Mouse (Mus musculus) cortical plate, adult 2 months (tissue): Measurements from ENCODE around the gene Fam185a. TPM values are rescaled to one million over a fixed set of nuclear protein-coding genes. Genes with fewer than 3 reads are reported as not detected.

Experiments used
- H3K27ac ChIP-seq: fragments of 200-500 bp; 2 replicates; pipeline ENCODE4 v1.5.1; 2012; ENCODE audit warnings: low read length, control low read depth, inconsistent platforms; ENCODE audit not compliant: insufficient read depth
- H3K4me1 ChIP-seq: fragments of 200-500 bp; 2 replicates; pipeline ENCODE4 v1.6.1; 2011; ENCODE audit warnings: low read length; ENCODE audit not compliant: control insufficient read depth, insufficient read depth
- H3K4me3 ChIP-seq: fragments of 200-500 bp; 2 replicates; pipeline ENCODE4 v1.5.1; 2011; ENCODE audit warnings: mild to moderate bottlenecking, low read length, control low read depth; ENCODE audit not compliant: insufficient read depth
- CTCF ChIP-seq: fragments of 200-500 bp; IDR thresholded peaks from 2 replicates; pipeline ENCODE4 v1.5.1; 2011; ENCODE audit warnings: mild to moderate bottlenecking, control low read depth, low read length; ENCODE audit not compliant: insufficient read depth; ENCODE audit errors: extremely low read depth
- POLR2A ChIP-seq: fragments of 200-500 bp; IDR thresholded peaks from 2 replicates; pipeline ENCODE4 v1.6.1; 2011; ENCODE audit warnings: mild to moderate bottlenecking, low read length, control low read depth; ENCODE audit not compliant: insufficient read depth; ENCODE audit errors: extremely low read depth
- polyA plus RNA-seq: library from polyadenylated mRNA; depleted of rRNA; stranded (reverse); fragments of >200 nt; gene quantifications from 2 replicates; pipeline ENCODE4 v1.2.3, GENCODE M21; 2012

Fam185a gene
- polyA plus RNA-seq, 1 experiment: 7.4 TPM

DNA sequence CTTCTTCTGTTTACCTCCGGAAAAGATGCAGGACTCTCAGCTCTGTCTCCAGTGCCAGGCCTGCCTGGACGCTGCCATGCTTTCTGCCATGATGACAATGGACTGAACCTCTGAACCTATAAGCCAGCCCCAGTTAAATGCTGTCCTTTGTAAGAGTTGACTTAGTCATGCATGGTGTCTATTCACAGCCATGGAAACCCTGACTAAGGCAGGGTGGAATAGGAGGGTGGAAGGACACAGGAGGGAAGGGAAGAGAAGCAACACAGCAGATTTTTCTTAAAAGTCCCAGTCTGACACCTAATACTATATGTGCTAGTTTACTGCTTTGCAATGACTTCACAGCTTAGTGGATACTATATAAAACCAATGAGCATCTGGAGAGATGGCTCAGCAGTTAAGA, 66.7 kb downstream of the Fam185a start:
- TF ChIP-seq POLR2A: no peak
- TF ChIP-seq CTCF: no peak
- no peak overlapping the region for H3K27ac ChIP-seq
- H3K4me3 ChIP-seq: no peak overlapping the region
- no peaks in the 10 kb centered on the region for H3K4me1 ChIP-seq

DNA sequence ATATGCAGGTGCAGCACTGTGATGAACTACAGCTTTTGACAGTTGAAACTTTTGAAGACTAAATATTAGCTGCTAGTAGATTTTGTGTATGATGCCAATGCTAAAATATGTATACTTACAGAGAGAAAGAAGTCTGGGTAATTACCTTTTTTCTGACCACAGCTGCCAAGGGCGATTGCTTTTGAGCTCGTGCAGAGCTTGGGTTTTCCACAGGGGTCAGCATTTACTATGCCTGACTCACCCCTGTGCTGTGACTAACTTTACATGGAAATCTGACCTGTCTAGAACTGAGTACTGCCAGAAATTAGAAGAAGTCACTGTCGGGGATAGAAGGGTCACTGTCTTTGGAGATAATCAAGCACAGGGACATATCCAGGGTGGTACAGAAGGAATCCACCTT, 67.5 kb downstream of the Fam185a start:
- no peak overlapping the region for H3K4me3 ChIP-seq
- no peak for TF ChIP-seq CTCF
- no peak for TF ChIP-seq POLR2A
- H3K27ac ChIP-seq: no peak overlapping the region
- no peaks in the 10 kb centered on the region for H3K4me1 ChIP-seq

DNA sequence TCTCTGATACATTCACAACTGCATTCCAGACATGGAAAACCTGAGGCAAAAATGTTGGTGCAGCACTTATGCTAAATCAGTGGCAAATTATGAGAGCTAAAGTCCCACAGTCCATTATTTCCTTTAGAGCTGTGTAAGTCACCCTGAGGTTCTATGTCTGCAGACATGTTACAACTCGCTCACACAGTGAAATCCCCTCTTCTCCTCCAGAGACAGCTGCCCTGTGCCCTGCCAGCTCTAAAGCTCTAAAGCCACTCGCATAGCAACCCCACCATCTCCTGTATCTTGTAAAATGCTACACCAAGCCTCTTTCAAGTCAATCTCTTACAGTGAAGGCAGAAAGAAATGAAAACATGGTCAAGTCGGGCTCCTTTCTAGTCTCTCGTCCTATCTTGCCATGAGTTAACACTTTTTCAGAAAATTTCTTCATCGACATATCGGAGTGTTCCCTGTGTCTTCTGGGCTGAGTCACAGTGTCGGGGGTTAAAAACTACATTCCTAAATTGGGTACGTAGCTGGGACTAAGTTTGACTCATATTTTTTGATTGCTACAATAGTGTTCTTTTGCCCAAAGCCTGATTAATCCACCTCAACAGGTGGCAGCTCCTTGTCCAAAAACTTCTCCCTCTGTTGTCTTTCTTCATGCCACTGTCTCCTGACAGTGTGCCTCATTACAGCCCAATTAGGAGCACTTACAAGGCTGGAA, 68.7 kb downstream of the Fam185a start:
- no peak for TF ChIP-seq POLR2A
- TF ChIP-seq CTCF: no peak
- H3K4me1 ChIP-seq: no peaks in the 10 kb centered on the region

DNA sequence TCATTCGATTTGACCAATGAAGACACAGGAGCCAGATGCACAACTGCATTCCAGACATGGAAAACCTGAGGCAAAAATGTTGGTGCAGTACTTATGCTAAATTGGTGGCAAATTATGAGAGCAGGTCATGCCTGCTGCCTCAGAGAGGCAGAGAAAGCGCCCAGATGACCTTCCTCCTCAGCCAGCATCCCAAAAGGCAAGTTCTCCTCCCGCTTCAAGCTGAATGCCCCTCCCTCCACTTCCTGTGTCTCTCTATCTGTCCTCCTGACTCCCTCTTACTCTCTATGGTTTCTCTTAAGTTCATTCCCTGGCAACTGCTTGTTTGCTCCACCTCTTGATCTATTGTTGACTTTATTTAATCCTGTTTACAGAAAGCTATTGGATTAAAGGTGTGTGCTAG, 70.0 kb downstream of the Fam185a start:
- Histone ChIP-seq H3K4me3 (no peak overlapping the region), H3K4me1 (no peaks in the 10 kb centered on the region), H3K27ac (no peak overlapping the region)
- TF ChIP-seq POLR2A (no peak), CTCF (no peak)

More for the DNA sequence above, 68.7 kb downstream of the Fam185a start:
- Histone ChIP-seq H3K27ac (no peak overlapping the region), H3K4me3 (no peak overlapping the region)

DNA sequence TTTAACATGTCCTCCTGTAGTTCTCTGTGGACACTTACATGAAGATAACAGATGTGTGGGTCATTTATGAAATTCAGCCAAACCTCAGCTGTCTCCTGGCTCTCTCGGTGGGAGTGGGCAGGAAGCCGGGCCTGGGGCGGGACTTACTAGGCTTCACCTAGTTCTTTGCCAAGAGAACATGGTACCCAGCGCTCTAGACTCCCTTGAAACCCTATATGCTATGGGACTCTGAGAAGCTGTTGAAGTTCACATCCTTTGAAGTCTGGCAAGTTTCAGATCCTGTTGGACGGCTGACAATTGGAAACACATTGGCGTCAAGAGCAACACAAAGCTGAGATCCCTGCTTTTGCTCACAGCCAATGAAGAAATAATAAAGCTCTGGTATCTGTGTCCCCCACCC, 71.6 kb downstream of the Fam185a start:
- no peak overlapping the region for H3K27ac ChIP-seq
- TF ChIP-seq CTCF: no peak
- TF ChIP-seq POLR2A: no peak
- no peaks in the 10 kb centered on the region for H3K4me1 ChIP-seq
- H3K4me3 ChIP-seq: no peak overlapping the region

DNA sequence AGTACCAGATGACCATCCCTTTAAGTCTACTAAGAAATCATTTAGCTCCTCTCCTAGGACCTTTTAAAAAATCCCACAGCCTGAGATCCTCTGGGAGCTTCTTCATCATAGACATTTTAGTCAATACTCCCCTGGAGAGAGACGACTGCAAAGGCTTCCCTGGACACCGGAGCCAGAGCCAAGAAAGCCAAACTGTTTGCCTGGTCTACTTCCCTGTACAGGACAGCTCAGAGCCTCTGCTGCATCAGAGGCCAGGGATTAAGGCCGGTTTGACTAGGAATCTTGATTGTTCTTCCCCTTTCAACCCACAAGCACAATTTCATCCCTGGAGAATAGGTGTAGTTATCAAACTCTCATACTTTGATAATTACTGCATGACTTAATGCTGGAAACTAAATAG, 72.1 kb downstream of the Fam185a start:
- H3K4me3 ChIP-seq: no peak overlapping the region
- TF ChIP-seq CTCF (no peak), POLR2A (no peak)
- no peaks in the 10 kb centered on the region for H3K4me1 ChIP-seq
- H3K27ac ChIP-seq: no peak overlapping the region

DNA sequence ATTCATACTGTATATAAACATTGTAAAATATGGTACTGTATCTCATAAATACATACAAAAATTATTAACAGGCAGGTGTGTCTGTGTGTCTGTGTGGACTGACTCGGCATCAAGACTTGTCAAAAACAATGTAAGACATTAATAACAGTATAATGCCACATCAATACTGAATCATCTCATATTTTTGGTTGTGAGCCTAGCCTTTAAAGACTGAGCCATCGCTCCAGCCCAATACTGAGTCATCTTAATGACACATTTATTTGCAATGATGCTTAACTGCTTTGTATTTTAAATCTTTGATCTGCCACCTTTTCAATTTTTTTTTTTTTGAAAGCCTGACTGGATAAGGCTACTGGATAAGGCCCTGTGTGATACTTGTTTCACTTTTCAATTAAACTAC, 73.7 kb downstream of the Fam185a start:
- no peak overlapping the region for H3K27ac ChIP-seq
- no peak for TF ChIP-seq POLR2A
- TF ChIP-seq CTCF: no peak
- H3K4me3 ChIP-seq: no peak overlapping the region
- H3K4me1 ChIP-seq: no peaks in the 10 kb centered on the region

DNA sequence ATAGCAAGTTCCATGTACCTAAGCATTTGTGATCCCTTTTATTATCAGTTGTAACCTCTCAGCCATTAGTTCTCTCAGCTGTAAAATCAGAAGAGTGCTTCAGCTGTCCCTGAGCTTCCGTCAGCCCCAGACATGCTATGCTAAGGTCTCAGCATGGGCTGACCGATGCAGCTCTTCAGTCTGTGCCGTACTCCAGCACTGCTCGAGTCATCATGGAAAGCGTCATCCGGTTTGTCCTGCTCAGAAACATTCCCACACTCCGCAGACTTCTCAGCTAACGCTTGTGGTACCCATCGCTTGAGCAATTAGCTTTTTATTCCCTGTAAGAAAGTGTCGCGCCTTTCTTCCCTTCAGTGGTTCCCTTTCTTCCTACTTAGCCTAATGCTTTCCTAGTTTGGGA, 74.2 kb downstream of the Fam185a start:
- no peaks in the 10 kb centered on the region for H3K4me1 ChIP-seq
- H3K4me3 ChIP-seq: no peak overlapping the region
- H3K27ac ChIP-seq: no peak overlapping the region
- TF ChIP-seq POLR2A (no peak), CTCF (no peak)

DNA sequence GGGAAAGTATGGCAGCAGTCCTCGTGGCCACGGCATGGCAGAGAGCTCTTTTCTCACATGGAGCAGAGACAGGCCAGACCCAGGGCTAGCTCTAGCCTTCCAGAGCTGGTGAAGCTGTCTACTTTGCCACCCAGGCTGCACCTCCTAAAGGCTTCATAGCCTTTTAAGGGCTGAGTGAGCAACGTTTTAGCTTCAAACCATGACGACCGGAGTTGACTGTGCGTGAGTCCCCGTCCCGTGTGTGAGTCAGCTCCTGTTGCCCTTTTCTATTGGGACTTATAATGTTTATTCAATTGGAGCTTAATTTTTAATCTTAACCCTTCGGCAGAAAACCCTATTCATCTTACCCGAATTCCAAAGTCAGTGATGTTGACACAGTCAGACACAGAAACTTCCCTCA, 75.4 kb downstream of the Fam185a start:
- Histone ChIP-seq H3K27ac (no peak overlapping the region), H3K4me3 (no peak overlapping the region), H3K4me1 (no peaks in the 10 kb centered on the region)
- TF ChIP-seq POLR2A: no peak
- no peak for TF ChIP-seq CTCF

DNA sequence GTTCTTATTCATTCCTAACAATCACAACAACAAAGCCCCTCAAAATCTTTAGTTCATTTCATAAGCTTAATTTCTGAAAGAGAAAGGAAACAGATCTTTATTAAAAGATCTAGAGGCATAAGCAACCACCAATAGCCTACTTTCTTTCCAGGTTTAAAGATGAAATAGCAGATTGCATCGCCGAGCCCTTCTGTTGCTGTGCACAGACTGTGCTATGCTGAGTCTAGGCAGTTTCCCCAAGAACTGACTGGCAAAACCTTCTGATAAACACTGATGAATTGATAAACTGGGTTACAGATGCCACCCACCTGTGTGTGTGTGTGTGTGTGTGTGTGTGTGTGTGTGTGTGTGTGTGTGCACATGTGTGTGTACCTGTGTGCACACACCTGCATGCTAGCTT, 76.2 kb downstream of the Fam185a start:
- no peak overlapping the region for H3K4me3 ChIP-seq
- H3K27ac ChIP-seq: no peak overlapping the region
- TF ChIP-seq CTCF: no peak
- TF ChIP-seq POLR2A: no peak
- no peaks in the 10 kb centered on the region for H3K4me1 ChIP-seq
